Mouse (Mus musculus) heart, postnatal 0 days (tissue): ENCODE results near the gene Mark4. TPM values are rescaled to one million over a fixed set of nuclear protein-coding genes. Genes with fewer than 3 reads are reported as not detected.
A peak's percentile ranks its signal among the peaks of the same experiment; 100 is the strongest.

Experiments used
- ATAC-seq: fragments of 200-750 bp; cut with Nextera tagmentation; 2 replicates; pipeline ENCODE4 v1.8.0; 2017; ENCODE audit warnings: low read depth, moderate number of reproducible peaks, moderate library complexity; ENCODE audit not compliant: insufficient read depth
- DNase-seq: peaks from one replicate; pipeline ENCODE4 v3.0.0-alpha.2; 2016; ENCODE audit warnings: low spot score
- H3K27ac ChIP-seq: fragments of 300-500 bp; sonication (generic); 2 replicates; pipeline ENCODE4 v1.5.1; 2014; ENCODE audit warnings: low read depth, mild to moderate bottlenecking
- H3K27me3 ChIP-seq: fragments of 300-500 bp; sonication (generic); 2 replicates; pipeline ENCODE4 v1.6.1; 2014; ENCODE audit warnings: low read length, mixed read lengths; ENCODE audit not compliant: control insufficient read depth, insufficient read depth
- H3K36me3 ChIP-seq: fragments of 300-500 bp; sonication (generic); replicated peaks from 2 replicates; pipeline ENCODE4 v1.6.1; 2014; ENCODE audit warnings: low read length, mixed read lengths; ENCODE audit not compliant: control insufficient read depth, insufficient read depth
- H3K4me1 ChIP-seq: fragments of 300-500 bp; sonication (generic); 2 replicates; pipeline ENCODE4 v1.6.1; 2014; ENCODE audit warnings: antibody characterized with exemption; ENCODE audit not compliant: control insufficient read depth, insufficient read depth
- H3K4me2 ChIP-seq: fragments of 300-500 bp; sonication (generic); 2 replicates; pipeline ENCODE4 v1.6.1; 2014; ENCODE audit warnings: low read depth, mild to moderate bottlenecking, low read length, moderate library complexity
- H3K4me3 ChIP-seq: fragments of 300-500 bp; sonication (generic); 2 replicates; pipeline ENCODE4 v1.5.1; 2014; ENCODE audit warnings: low read depth, low read length
- H3K9ac ChIP-seq: fragments of 300-500 bp; sonication (generic); replicated peaks from 2 replicates; pipeline ENCODE4 v1.6.1; 2014; ENCODE audit warnings: low read depth, low read length, mixed read lengths
- H3K9me3 ChIP-seq: fragments of 300-500 bp; sonication (generic); replicated peaks from 2 replicates; pipeline ENCODE4 v1.6.1; 2016; ENCODE audit warnings: low read length; ENCODE audit not compliant: control insufficient read depth
- CTCF ChIP-seq: IDR thresholded peaks from 2 replicates; pipeline ENCODE4 v1.5.1; 2016; ENCODE audit warnings: antibody characterized with exemption, control low read depth, low read depth
- EP300 ChIP-seq: IDR thresholded peaks from 2 replicates; pipeline ENCODE4 v1.6.1; 2016; ENCODE audit warnings: antibody characterized with exemption, low read depth
- WGBS: fragments of 180-500 bp; shearing (Covaris S2); extraction: QIAGEN DNeasy Blood & Tissue Kit; methylation state at CpG from one replicate; pipeline ENCODE4 v1.1.7; 2014; 5-methylcytosine and 5-hydroxymethylcytosine counted together
- polyA plus RNA-seq: library from polyadenylated mRNA; unstranded; fragments of >200 nt; fragmentation: Nextera tagmentation; extraction: Ambion mirVana; gene quantifications from 2 replicates; pipeline ENCODE4 v1.2.1, GENCODE M21; 2015
- total RNA-seq: library from RNA; depleted of rRNA; stranded (reverse); fragments of >200 nt; gene quantifications from 2 replicates; pipeline ENCODE4 v1.2.3, GENCODE M21; 2014; ENCODE audit warnings: low replicate concordance

Gene Mark4
- total and polyA plus RNA-seq, 2 experiments from 2014 or later: 5.6 to 26.4 TPM

GRCm38 (mm10) chr7:19426349-19426748, 32.3 kb downstream of the Mark4 start:
- H3K9me3 ChIP-seq: no peaks in the 10 kb centered on the region
- 78% methylated on average over 6 of the region's 6 CpGs for WGBS
- DNase-seq: no peak
- ATAC-seq: no peak
- 0 out of 2 replicates have a peak, but pooled peaks cover 2% of the 10 kb centered on the region for H3K27me3 ChIP-seq
- H3K4me2 ChIP-seq: no peak overlapping the region
- H3K4me3 ChIP-seq: no peak overlapping the region
- H3K36me3 ChIP-seq: peaks cover 65% of the 10 kb centered on the region
- no peak overlapping the region for H3K9ac ChIP-seq
- H3K4me1 ChIP-seq: no peaks in the 10 kb centered on the region
- TF ChIP-seq CTCF (no peak), EP300 (no peak)
- H3K27ac ChIP-seq: no peak overlapping the region

DNA sequence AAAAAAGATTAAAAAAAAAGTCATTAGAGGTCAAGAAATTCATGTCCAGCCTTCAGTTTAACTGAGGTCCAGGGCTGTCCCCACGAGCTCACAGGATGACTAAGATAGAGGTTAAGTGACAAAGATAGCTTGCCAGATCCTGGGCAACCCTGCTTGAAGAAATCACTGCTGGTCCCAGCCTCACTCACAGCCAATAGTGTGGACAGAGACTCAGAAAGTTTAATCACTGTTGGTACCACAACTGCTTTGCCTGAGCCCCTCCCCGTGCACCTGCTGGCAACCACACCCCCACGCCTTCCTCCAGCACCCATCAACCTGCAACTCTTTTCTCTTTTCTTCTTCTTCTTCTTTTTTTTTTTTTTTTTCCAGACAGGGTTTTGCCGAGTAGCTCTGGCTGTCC, 34.6 kb downstream of the Mark4 start:
- H3K4me3 ChIP-seq: no peak overlapping the region
- H3K9ac ChIP-seq: no peak overlapping the region
- H3K27ac ChIP-seq: no peak overlapping the region
- H3K4me1 ChIP-seq: no peaks in the 10 kb centered on the region
- H3K4me2 ChIP-seq: no peak overlapping the region
- 45% methylated on average over 4 of the region's 4 CpGs for WGBS
- H3K27me3 ChIP-seq: peaks cover 13% of the 10 kb centered on the region; the same call in 1 of the 2 replicates
- DNase-seq (no peak), ATAC-seq (no peak)
- H3K9me3 ChIP-seq: no peaks in the 10 kb centered on the region
- H3K36me3 ChIP-seq: peaks cover 52% of the 10 kb centered on the region
- TF ChIP-seq EP300 (no peak), CTCF (no peak)

- H3K4me2 ChIP-seq: no peak overlapping the region
- H3K4me3 ChIP-seq: no peak overlapping the region
- no peak overlapping the region for H3K27ac ChIP-seq
- peaks cover 52% of the 10 kb centered on the region for H3K36me3 ChIP-seq
- H3K4me1 ChIP-seq: no peaks in the 10 kb centered on the region
- WGBS: 78% methylated on average over 3 of the region's 3 CpGs
- no peak overlapping the region for H3K9ac ChIP-seq
- H3K9me3 ChIP-seq: no peaks in the 10 kb centered on the region
- DNase-seq: no peak
- TF ChIP-seq EP300 (no peak), CTCF (no peak)
- H3K27me3 ChIP-seq: peaks cover 13% of the 10 kb centered on the region; the same call in 1 of the 2 replicates
- no peak for ATAC-seq
Observed at GRCm38 (mm10) chr7:19423083-19423482, 35.5 kb downstream of the Mark4 start.

GRCm38 (mm10) chr7:19420821-19421636, 37.6 kb downstream of the Mark4 start:
- H3K9me3 ChIP-seq: no peaks in the 10 kb centered on the region
- WGBS: 15% methylated on average over 43 of the region's 43 CpGs
- TF ChIP-seq EP300 (0 out of 2 replicates have a peak, but pooled peaks have one; percentile 17), CTCF (no peak)
- H3K9ac ChIP-seq: no peak overlapping the region
- peak; percentile 92 for DNase-seq
- H3K27me3 ChIP-seq: peaks cover 13% of the 10 kb centered on the region; the same call in 1 of the 2 replicates
- H3K4me3 ChIP-seq: peak overlapping the region; percentile 33
- no peaks in the 10 kb centered on the region for H3K4me1 ChIP-seq
- peak; percentile 88 for ATAC-seq
- H3K4me2 ChIP-seq: peak overlapping the region; percentile 52
- peak overlapping the region; percentile 22; the same call in 1 of the 2 replicates for H3K27ac ChIP-seq
- peaks cover 38% of the 10 kb centered on the region for H3K36me3 ChIP-seq

DNA sequence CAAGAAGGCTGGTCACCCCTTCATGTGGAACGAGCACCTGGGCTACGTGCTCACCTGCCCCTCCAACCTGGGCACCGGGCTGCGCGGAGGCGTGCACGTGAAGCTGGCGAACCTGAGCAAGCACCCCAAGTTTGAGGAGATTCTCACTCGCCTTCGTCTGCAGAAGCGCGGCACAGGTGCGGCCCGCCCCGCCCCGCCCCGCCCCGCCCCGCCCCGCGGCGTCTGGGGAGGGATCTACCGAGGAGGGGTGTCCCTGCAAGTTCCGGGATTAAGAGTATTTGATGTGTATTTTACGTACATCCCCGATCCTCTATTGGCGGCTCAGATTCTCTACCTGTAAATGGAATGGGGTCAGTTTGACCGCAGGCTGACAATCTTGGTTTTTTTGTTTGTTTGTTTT, 38.5 kb downstream of the Mark4 start:
- Histone ChIP-seq H3K9me3 (no peaks in the 10 kb centered on the region), H3K27me3 (peaks cover 13% of the 10 kb centered on the region; the same call in 1 of the 2 replicates), H3K4me3 (no peak overlapping the region), H3K9ac (no peak overlapping the region), H3K27ac (no peak overlapping the region; the same call in 1 of the 2 replicates), H3K36me3 (peaks cover 33% of the 10 kb centered on the region), H3K4me2 (no peak overlapping the region), H3K4me1 (0 out of 2 replicates have a peak, but pooled peaks cover 4% of the 10 kb centered on the region)
- ATAC-seq (no peak), DNase-seq (no peak)
- TF ChIP-seq CTCF (no peak), EP300 (no peak)
- WGBS: 19% methylated on average over 25 of the region's 28 CpGs
